Mouse (Mus musculus): ENCODE data around the gene Dctn5. TPM values are rescaled to one million over a fixed set of nuclear protein-coding genes. Genes with fewer than 3 reads are reported as not detected.

Gene Dctn5
- polyA plus RNA-seq, 1 experiment from 2014 or later: 102 TPM

DNA sequence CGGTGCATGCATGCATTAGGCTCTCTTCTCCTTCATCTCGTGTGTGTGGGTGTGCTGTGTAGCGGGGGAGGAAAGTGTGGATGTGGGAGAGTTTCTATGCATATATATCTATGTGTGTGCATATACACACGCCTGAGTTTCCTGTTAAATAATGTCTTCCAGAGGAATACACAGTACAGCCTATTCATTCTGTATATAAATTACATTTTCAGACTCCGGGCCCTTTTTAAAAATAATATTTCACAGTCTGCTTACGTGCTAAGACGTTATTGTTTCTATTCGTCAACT, 441 bp downstream of the Dctn5 start:
- peaks cover 12% of the 10 kb centered on the region for H3K4me1 ChIP-seq
- WGBS: 18% methylated on average over 8 of the region's 8 CpGs
- H3K27ac ChIP-seq: peak overlapping the region; percentile 88
- DNase-seq (ENCODE audit: low spot score): no peak
- peak overlapping the region; percentile 85 for H3K4me3 ChIP-seq
- H3K27me3 ChIP-seq (ENCODE audit: insufficient read depth, poor library complexity, severe bottlenecking): no peaks in the 10 kb centered on the region
- no peaks in the 10 kb centered on the region for H3K9me3 ChIP-seq
- H3K36me3 ChIP-seq: peaks cover 38% of the 10 kb centered on the region

DNA sequence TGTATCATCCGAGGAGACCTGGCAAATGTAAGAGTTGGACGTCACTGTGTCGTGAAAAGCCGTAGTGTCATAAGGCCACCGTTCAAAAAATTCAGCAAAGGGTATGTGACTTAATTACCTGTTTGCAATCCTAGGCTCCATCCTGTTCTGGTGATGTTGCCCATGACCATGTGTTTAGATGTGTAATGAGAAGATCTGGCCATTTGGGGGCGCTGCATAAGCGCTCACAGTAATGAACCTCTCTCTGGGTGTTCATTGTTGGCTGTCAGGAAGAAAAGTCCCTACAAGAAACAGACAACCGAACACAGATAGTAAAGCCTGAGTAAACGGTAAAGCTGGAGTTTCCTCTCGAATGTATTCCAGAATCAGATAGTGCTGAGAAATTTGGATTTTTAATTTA, 2.2 kb downstream of the Dctn5 start:
- H3K27me3 ChIP-seq (ENCODE audit: insufficient read depth, poor library complexity, severe bottlenecking): no peaks in the 10 kb centered on the region
- 74% methylated on average over 10 of the region's 10 CpGs for WGBS
- H3K27ac ChIP-seq: no peak overlapping the region
- H3K4me1 ChIP-seq: peaks cover 12% of the 10 kb centered on the region
- peaks cover 51% of the 10 kb centered on the region for H3K36me3 ChIP-seq
- DNase-seq (ENCODE audit: low spot score): no peak
- no peaks in the 10 kb centered on the region for H3K9me3 ChIP-seq
- no peak overlapping the region for H3K4me3 ChIP-seq

DNA sequence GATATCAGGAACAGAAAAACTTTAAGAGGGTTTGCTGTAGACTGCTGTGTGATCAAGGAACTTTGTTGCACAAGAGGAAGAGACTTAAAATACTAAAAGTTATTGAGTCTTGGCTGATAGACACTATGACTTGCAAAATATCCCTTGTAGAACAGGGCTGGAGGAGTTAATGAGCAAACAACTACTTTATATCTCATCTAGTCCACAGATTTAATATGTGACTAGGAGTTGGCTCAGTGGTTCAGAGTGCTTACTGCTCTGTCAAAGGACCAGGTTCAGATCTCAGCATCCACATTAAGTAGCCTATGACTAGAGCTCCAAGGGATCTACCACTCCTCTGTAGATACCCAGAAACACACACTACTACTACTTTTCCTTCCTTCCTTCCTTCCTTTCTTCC, 4.2 kb downstream of the Dctn5 start:
- H3K27me3 ChIP-seq (ENCODE audit: insufficient read depth, poor library complexity, severe bottlenecking): no peaks in the 10 kb centered on the region
- H3K27ac ChIP-seq: no peak overlapping the region
- no peak for DNase-seq (ENCODE audit: low spot score)
- H3K9me3 ChIP-seq: no peaks in the 10 kb centered on the region
- H3K4me1 ChIP-seq: peaks cover 7% of the 10 kb centered on the region
- peaks cover 68% of the 10 kb centered on the region for H3K36me3 ChIP-seq
- H3K4me3 ChIP-seq: no peak overlapping the region

DNA sequence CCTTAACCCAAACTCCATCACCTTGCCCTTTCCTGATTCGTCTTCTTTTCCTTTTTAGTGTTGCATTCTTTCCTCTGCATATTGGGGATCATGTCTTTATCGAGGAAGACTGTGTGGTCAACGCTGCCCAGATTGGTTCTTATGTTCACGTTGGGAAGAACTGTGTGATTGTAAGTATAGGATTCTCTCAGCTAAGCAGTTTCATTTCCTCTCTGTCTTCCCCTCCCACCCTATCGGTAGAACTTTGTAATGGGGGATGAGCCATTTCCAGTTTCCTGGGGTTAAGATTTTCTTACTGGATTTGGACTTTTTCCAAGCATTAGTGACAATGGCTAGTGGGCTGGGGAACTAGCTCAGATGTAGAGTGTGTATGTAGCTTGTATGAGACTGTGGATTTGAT, 5.3 kb downstream of the Dctn5 start:
- Histone ChIP-seq H3K4me3 (no peak overlapping the region), H3K27ac (no peak overlapping the region), H3K4me1 (peaks cover 5% of the 10 kb centered on the region), H3K27me3 (ENCODE audit: insufficient read depth, poor library complexity, severe bottlenecking) (no peaks in the 10 kb centered on the region), H3K36me3 (peaks cover 76% of the 10 kb centered on the region), H3K9me3 (no peaks in the 10 kb centered on the region)
- 95% methylated on average over 5 of the region's 5 CpGs for WGBS
- DNase-seq (ENCODE audit: low spot score): no peak

DNA sequence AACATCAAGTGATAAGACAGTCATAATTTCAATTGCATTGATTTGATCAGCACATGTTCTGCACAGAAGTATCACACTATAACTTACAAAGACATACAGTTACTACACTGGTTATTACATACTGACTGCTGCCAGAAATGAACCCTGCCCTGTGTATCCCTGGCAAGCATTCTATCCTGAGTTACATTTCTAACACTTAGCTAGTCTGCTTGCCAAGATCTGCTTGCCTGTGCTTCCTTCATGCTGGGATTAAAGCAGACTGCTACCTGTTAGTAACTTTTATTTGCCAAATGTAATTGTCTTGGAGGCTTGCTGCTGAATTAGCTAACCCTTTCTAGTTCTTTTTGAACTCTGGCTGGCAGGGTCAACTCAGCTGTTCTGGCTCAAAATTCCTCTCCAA, 8.2 kb downstream of the Dctn5 start:
- DNase-seq (ENCODE audit: low spot score): no peak
- H3K36me3 ChIP-seq: peaks cover 87% of the 10 kb centered on the region
- H3K4me1 ChIP-seq: no peaks in the 10 kb centered on the region
- H3K4me3 ChIP-seq: no peak overlapping the region
- H3K9me3 ChIP-seq: no peaks in the 10 kb centered on the region
- no peak overlapping the region for H3K27ac ChIP-seq
- H3K27me3 ChIP-seq (ENCODE audit: insufficient read depth, poor library complexity, severe bottlenecking): no peaks in the 10 kb centered on the region

DNA sequence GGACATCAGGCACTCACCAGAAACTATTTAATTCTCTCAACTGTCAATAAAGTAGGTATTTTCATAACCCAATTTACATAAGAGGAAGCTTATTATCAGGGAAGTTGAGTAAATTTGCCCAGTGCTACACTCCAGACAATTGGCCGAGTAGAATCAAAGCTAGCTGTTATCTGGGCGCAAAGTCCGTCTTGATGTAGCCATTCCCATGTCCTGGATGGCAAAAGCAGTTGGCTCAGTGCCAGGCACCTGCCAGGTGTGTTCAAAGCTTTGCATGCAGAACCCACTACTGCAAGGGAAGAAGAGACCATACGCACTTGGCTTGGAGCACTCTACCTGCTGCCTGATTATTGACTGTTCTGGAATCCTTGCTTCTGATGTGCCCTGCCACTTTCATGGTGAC, 19.6 kb downstream of the Dctn5 start:
- no peak overlapping the region for H3K27ac ChIP-seq
- peaks cover 3% of the 10 kb centered on the region for H3K4me1 ChIP-seq
- no peaks in the 10 kb centered on the region for H3K9me3 ChIP-seq
- 83% methylated on average over 4 of the region's 4 CpGs for WGBS
- H3K4me3 ChIP-seq: no peak overlapping the region
- H3K36me3 ChIP-seq: peaks cover 24% of the 10 kb centered on the region
- no peaks in the 10 kb centered on the region for H3K27me3 ChIP-seq (ENCODE audit: insufficient read depth, poor library complexity, severe bottlenecking)
- no peak for DNase-seq (ENCODE audit: low spot score)

DNA sequence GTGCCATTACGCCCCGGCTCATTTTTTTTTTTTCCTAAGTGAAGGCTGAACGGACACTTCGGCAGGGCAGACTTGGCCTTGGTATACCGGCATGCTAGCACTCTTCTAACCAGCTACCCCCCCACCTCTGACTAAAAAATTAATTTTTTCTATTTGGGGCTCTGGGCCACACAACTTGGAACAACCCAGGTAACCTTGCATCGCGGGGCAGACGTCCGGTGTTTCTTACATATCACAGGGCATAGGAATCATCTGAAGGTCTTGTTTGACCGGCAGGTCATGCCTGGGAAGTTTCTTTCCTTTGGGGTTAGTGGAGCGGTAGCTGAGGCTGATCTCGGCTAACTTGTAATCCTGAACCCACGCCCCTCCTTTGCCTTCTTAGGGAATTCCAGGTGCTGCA, 25.6 kb downstream of the Dctn5 start:
- Histone ChIP-seq H3K36me3 (peaks cover 28% of the 10 kb centered on the region), H3K9me3 (no peaks in the 10 kb centered on the region), H3K27ac (peak overlapping the region; percentile 90), H3K4me1 (peaks cover 37% of the 10 kb centered on the region), H3K27me3 (ENCODE audit: insufficient read depth, poor library complexity, severe bottlenecking) (no peaks in the 10 kb centered on the region), H3K4me3 (peak overlapping the region; percentile 78)
- 7% methylated on average over 13 of the region's 13 CpGs for WGBS
- DNase-seq (ENCODE audit: low spot score): no peak

DNA sequence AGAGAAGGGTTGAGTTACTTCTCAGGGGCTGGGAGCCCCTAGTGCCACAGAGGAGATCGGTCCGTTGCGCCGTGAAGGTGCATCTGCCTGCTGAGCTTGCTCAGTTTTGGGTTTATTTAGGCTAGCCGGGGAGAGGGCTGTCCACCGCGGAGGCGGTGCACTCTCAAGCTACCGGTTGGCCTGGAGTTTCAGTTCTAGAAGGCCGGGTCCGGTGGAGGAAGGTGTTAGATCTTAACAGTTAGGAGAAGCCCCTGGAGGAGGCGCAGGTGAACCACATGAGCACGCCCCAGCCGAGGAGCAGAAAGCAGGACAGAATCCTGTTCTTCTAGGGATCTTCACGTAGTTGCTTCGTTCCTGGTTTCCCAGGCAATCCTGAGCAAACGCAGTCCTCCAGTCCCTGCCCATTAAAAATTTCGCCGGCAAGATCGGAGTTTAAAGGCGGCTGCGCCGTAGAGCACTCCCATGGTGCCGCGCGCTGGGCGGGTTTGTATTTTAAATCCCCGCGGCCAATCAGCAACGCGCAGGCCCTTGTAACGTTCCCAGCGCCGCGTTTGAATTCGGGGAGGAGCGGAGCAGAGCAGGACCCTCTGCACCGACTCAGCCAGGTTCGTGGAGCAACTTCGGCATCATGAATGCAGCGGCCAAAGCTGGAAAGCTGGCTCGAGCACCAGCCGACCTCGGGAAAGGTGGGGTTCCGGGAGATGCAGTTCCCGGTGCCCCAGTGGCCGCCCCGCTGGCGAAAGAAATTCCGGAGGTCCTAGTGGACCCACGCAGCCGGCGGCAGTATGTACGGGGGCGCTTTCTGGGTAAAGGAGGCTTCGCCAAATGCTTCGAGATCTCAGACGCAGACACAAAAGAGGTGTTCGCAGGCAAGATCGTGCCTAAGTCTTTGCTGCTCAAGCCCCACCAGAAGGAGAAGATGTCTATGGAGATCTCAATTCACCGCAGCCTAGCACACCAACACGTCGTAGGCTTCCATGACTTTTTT, 26.4 kb downstream of the Dctn5 start, which contains the start of gene Plk1:
Plk1 (plus strand) TSS at position 525 of the 988 bp plus-strand sequence.
- no peaks in the 10 kb centered on the region for H3K9me3 ChIP-seq
- under 1% methylated on average over 63 of the region's 63 CpGs for WGBS
- H3K4me3 ChIP-seq: peak within 1 kb of the TSS; percentile 78
- H3K27ac ChIP-seq: peak within 1 kb of the TSS; percentile 90
- DNase-seq (ENCODE audit: low spot score): peak; percentile 94
- H3K4me1 ChIP-seq: peaks cover 37% of the 10 kb centered on the region
- H3K27me3 ChIP-seq (ENCODE audit: insufficient read depth, poor library complexity, severe bottlenecking): no peaks in the 10 kb centered on the region
- H3K36me3 ChIP-seq: peaks cover 35% of the 10 kb centered on the region

DNA sequence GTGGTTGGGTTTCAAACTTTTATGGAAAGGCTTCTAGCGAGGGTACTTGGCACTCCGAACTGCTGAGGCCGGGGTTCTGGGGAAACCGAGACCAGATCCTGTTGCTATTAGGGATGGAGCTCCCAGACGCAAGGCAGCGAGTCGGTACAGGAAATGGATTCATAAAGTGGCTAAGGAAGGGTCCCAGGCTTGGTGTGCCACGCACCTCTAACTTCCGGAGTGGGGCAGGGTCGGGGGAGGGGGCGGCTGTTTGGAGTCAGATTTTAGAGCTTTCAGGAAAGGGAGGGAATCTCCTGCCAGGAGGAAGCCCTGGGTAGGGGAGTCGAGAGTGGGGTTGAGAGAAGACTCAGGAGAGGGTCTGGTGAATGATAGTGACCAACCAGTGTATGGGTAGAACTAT, 27.2 kb downstream of the Dctn5 start:
- DNase-seq (ENCODE audit: low spot score): no peak
- H3K27ac ChIP-seq: peak overlapping the region; percentile 90
- no peaks in the 10 kb centered on the region for H3K27me3 ChIP-seq (ENCODE audit: insufficient read depth, poor library complexity, severe bottlenecking)
- peaks cover 43% of the 10 kb centered on the region for H3K36me3 ChIP-seq
- WGBS: under 1% methylated on average over 12 of the region's 12 CpGs
- no peaks in the 10 kb centered on the region for H3K9me3 ChIP-seq
- H3K4me1 ChIP-seq: peaks cover 37% of the 10 kb centered on the region
- H3K4me3 ChIP-seq: peak overlapping the region; percentile 78

DNA sequence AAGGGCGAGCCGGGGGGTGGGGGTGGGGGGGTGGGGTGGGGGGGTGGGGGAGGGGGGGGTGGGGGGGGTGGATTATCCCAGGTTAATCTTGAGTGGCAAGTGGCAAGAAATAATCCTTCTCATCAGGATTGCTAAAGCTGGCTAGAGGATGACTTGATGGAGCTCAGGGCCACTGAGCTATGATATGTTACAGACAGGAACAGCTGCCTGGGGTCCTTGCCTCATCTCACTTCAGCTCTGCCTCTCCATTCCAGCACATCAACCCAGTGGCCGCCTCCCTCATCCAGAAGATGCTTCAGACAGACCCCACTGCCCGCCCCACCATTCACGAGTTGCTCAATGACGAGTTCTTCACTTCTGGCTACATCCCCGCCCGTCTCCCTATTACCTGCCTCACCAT, 30.9 kb downstream of the Dctn5 start:
- 91% methylated on average over 8 of the region's 8 CpGs for WGBS
- H3K36me3 ChIP-seq: peaks cover 80% of the 10 kb centered on the region
- H3K9me3 ChIP-seq: no peaks in the 10 kb centered on the region
- no peaks in the 10 kb centered on the region for H3K27me3 ChIP-seq (ENCODE audit: insufficient read depth, poor library complexity, severe bottlenecking)
- DNase-seq (ENCODE audit: low spot score): no peak
- no peak overlapping the region for H3K4me3 ChIP-seq
- no peak overlapping the region for H3K27ac ChIP-seq
- peaks cover 21% of the 10 kb centered on the region for H3K4me1 ChIP-seq

DNA sequence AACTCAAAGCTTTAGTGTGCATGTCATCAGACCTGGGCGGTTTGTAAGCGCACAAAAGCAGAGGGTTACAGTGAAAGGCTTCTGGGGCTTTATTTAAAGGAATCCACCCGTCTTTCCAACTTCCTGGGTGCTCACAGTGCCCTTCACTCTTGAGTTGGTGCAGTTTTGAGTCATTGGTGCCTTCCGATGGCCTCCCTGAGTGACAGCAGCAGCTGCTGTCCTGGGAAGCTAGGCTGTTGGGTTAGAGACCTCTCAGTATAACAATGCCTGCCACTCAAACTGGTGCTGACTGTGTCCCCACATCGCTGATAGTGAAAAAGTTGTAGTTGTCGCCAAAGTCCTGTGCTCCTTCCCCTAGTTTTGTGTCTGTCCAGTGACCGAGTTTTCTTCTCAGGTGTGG, 34.4 kb downstream of the Dctn5 start:
- DNase-seq (ENCODE audit: low spot score): no peak
- no peaks in the 10 kb centered on the region for H3K27me3 ChIP-seq (ENCODE audit: insufficient read depth, poor library complexity, severe bottlenecking)
- H3K4me1 ChIP-seq: no peaks in the 10 kb centered on the region
- no peaks in the 10 kb centered on the region for H3K9me3 ChIP-seq
- WGBS: 90% methylated on average over 7 of the region's 7 CpGs
- H3K4me3 ChIP-seq: no peak overlapping the region
- peaks cover 83% of the 10 kb centered on the region for H3K36me3 ChIP-seq
- H3K27ac ChIP-seq: no peak overlapping the region

DNA sequence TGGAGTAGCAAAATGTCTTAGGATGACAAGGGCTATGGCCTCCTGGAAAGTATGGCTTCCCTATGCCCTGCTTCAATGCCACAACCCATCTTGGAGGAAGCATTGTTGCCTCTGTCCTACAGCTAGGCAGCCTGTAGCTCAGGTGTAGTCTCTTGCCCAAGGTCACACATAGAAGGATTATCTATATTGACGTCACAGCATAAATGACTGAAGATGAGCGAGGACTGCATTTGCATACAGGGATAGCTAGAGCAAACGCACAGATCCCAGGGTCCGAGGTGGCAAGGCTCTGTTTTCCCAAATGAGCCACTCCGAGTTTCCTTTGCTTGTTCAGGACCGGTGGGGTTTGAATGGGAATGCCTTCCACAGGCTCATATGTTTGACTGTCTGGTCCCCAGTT, 37.9 kb downstream of the Dctn5 start:
- WGBS: 84% methylated on average over 6 of the region's 6 CpGs

DNA sequence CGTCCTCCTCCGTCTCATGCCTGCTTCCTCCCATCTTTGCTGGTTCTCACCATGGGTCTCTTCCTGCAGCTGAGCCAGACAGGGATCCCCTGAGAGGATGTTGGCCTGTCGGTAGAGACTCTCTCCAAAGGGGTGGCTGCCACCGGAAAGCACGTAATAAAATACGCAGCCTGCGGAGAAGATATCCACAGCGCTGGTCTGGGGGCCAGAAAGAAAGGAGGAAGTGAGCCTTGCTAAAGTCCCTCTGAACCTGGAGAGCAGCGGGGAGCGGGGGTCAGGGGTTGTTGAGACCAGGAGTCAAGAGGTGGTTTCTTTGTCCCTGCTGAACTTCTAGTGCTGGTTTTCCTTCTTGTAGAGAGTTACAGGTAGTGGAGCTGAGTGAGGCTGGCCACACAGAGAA, 38.8 kb downstream of the Dctn5 start:
- Histone ChIP-seq H3K27ac (no peak overlapping the region), H3K9me3 (no peaks in the 10 kb centered on the region), H3K4me1 (no peaks in the 10 kb centered on the region), H3K36me3 (peaks cover 40% of the 10 kb centered on the region), H3K4me3 (no peak overlapping the region), H3K27me3 (ENCODE audit: insufficient read depth, poor library complexity, severe bottlenecking) (peaks cover 12% of the 10 kb centered on the region; the same call in 1 of the 2 replicates)
- 73% methylated on average over 10 of the region's 10 CpGs for WGBS
- DNase-seq (ENCODE audit: low spot score): no peak

More for the DNA sequence above, 37.9 kb downstream of the Dctn5 start:
- 0 out of 2 replicates have a peak, but pooled peaks cover 6% of the 10 kb centered on the region for H3K27me3 ChIP-seq (ENCODE audit: insufficient read depth, poor library complexity, severe bottlenecking)
- DNase-seq (ENCODE audit: low spot score): no peak
- no peaks in the 10 kb centered on the region for H3K9me3 ChIP-seq
- peaks cover 49% of the 10 kb centered on the region for H3K36me3 ChIP-seq
- H3K4me1 ChIP-seq: no peaks in the 10 kb centered on the region
- H3K4me3 ChIP-seq: no peak overlapping the region
- no peak overlapping the region for H3K27ac ChIP-seq

All from heart, embryonic 10.5 days (tissue).